ENCODE assay signal across 8 mouse cellular contexts in the genomic region with DNA sequence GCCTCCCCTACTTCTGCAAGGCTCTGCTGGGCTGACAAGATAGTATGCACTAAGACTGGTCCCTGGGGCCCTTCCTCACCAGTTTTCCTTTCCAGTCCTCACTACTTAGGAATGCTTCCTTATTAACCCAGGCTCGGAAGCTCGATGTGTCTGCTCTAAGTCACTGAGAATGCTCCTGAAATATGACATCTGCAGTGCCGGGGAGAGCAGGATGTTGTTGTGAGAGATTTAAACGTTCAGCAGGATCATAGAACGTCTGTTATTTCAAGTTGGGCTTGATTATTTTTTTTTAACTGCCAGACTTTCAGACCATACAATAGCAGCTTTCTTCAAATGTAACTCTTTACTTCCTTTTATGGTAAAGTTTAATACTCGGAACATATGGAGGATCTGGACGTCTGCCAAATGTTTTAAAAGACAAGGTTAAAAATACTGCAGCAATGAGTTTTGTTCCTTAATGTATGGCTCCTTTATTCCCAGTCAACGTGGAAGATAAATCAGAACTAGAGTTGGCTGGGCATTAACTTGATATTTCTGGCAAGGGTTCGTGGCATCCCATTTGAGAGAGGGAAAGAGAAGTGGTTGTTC.
DNase-seq lines count a peak whose midpoint lies in the region; ATAC-seq and TF ChIP-seq lines count a peak whose summit lies in the region.

No protein-coding gene starts in this region.

- H3K4me1 ChIP-seq in intestine, embryonic 14.5 days (replicated peaks; ENCODE audit: control insufficient read depth, insufficient read depth, low read length) = peaks cover 5% of the 10 kb centered on the region; the same call in 1 of the 2 replicates
- no peaks in the 10 kb centered on the region for H3K4me1 ChIP-seq in intestine, postnatal 0 days (replicated peaks; ENCODE audit: control insufficient read depth, insufficient read depth, low read length)
- H3K4me1 ChIP-seq in cortical plate, adult 2 months (ENCODE audit: control insufficient read depth, insufficient read depth, low read length) = peaks cover 3% of the 10 kb centered on the region
- no peaks in the 10 kb centered on the region for H3K4me1 ChIP-seq in hindbrain, embryonic 10.5 days (replicated peaks)
- H3K4me1 ChIP-seq in limb, embryonic 10.5 days = peaks cover 13% of the 10 kb centered on the region; the same call in 1 of the 2 replicates

- no peak overlapping the region for H3K4me3 ChIP-seq in intestine, embryonic 14.5 days (ENCODE audit: low read depth, low read length)
- no peak overlapping the region for H3K4me3 ChIP-seq in intestine, postnatal 0 days (ENCODE audit: low read depth, low read length)
- no peak overlapping the region for H3K4me3 ChIP-seq in cortical plate, adult 2 months (ENCODE audit: insufficient read depth, low read length)
- no peak overlapping the region for H3K4me3 ChIP-seq in hindbrain, embryonic 10.5 days
- H3K4me3 ChIP-seq in limb, embryonic 10.5 days = no peak overlapping the region

- H3K4me2 ChIP-seq in intestine, embryonic 14.5 days (ENCODE audit: low read length) = no peak overlapping the region
- H3K4me2 ChIP-seq in intestine, postnatal 0 days (replicated peaks; ENCODE audit: low read depth) = no peak overlapping the region

- H3K27ac ChIP-seq in intestine, embryonic 14.5 days (ENCODE audit: low read depth) = peak overlapping the region; percentile 90
- no peak overlapping the region for H3K27ac ChIP-seq in intestine, postnatal 0 days (ENCODE audit: low read depth, low read length)
- H3K27ac ChIP-seq in cortical plate, adult 2 months (ENCODE audit: insufficient read depth, low read length) = peak overlapping the region; percentile 12; the same call in 1 of the 2 replicates
- no peak overlapping the region for H3K27ac ChIP-seq in hindbrain, embryonic 10.5 days
- peak overlapping the region; percentile 73; the same call in 1 of the 2 replicates for H3K27ac ChIP-seq in limb, embryonic 10.5 days

- peak; percentile 74 for DNase-seq in intestine, embryonic 14.5 days (ENCODE audit: low spot score)
- DNase-seq in hindbrain, embryonic 10.5 days (ENCODE audit: low spot score) = peak; percentile 9
- DNase-seq in limb, embryonic 10.5 days (ENCODE audit: low spot score) = no peak
- DNase-seq in thymus, postnatal 0 days (ENCODE audit: low spot score) = no peak
- no peak for DNase-seq in gastrocnemius, adult 18-20 months (ENCODE audit: low spot score)
- DNase-seq in ovary, postnatal 36 days (ENCODE audit: low spot score) = no peak

- no peak for TF ChIP-seq CTCF in intestine, postnatal 0 days (IDR thresholded peaks at IDR 0.05; ENCODE audit: low read depth)
- no peak for TF ChIP-seq CTCF in cortical plate, adult 2 months (IDR thresholded peaks at IDR 0.05; ENCODE audit: extremely low read depth, insufficient read depth, low read length)

- peak; percentile 88 for ATAC-seq in intestine, embryonic 14.5 days (replicated peaks; ENCODE audit: low FRiP score, low TSS enrichment, low read depth)
- ATAC-seq in intestine, postnatal 0 days = no peak

- no peaks in the 10 kb centered on the region for H3K27me3 ChIP-seq in intestine, embryonic 14.5 days (replicated peaks; ENCODE audit: control insufficient read depth, insufficient read depth, low read length)
- H3K27me3 ChIP-seq in intestine, postnatal 0 days (replicated peaks; ENCODE audit: control insufficient read depth, insufficient read depth, low read length) = no peaks in the 10 kb centered on the region
- H3K27me3 ChIP-seq in hindbrain, embryonic 10.5 days (ENCODE audit: insufficient read depth, poor library complexity, severe bottlenecking) = no peaks in the 10 kb centered on the region
- H3K27me3 ChIP-seq in limb, embryonic 10.5 days (ENCODE audit: low read depth, poor library complexity, severe bottlenecking) = no peaks in the 10 kb centered on the region

- H3K9me3 ChIP-seq in intestine, embryonic 14.5 days (ENCODE audit: control insufficient read depth, low read length) = no peaks in the 10 kb centered on the region
- H3K9me3 ChIP-seq in intestine, postnatal 0 days (ENCODE audit: control insufficient read depth) = no peaks in the 10 kb centered on the region
- no peaks in the 10 kb centered on the region for H3K9me3 ChIP-seq in hindbrain, embryonic 10.5 days
- H3K9me3 ChIP-seq in limb, embryonic 10.5 days (replicated peaks) = no peaks in the 10 kb centered on the region

- no peak overlapping the region for H3K9ac ChIP-seq in intestine, embryonic 14.5 days (ENCODE audit: low read length)
- no peak overlapping the region for H3K9ac ChIP-seq in intestine, postnatal 0 days (ENCODE audit: low read depth, low read length)

- no peak for TF ChIP-seq POLR2A in cortical plate, adult 2 months (IDR thresholded peaks at IDR 0.05; ENCODE audit: extremely low read depth, insufficient read depth, low read length)

- no peaks in the 10 kb centered on the region for H3K36me3 ChIP-seq in intestine, embryonic 14.5 days (ENCODE audit: control insufficient read depth, insufficient read depth, low read length)
- no peaks in the 10 kb centered on the region for H3K36me3 ChIP-seq in intestine, postnatal 0 days (ENCODE audit: control insufficient read depth, insufficient read depth)
- H3K36me3 ChIP-seq in hindbrain, embryonic 10.5 days = no peaks in the 10 kb centered on the region
- H3K36me3 ChIP-seq in limb, embryonic 10.5 days = no peaks in the 10 kb centered on the region

- 13% methylated on average over 9 of the region's 9 CpGs for WGBS in intestine, embryonic 14.5 days
- WGBS in intestine, postnatal 0 days = 29% methylated on average over 9 of the region's 9 CpGs
- WGBS in hindbrain, embryonic 10.5 days = 61% methylated on average over 9 of the region's 9 CpGs
- 64% methylated on average over 9 of the region's 9 CpGs for WGBS in limb, embryonic 10.5 days

Comparison
In these comparisons a context has a peak if more than half of its experiments do, and no peak if none do; other contexts are left out.
1. H3K27ac ChIP-seq: peak in intestine, embryonic 14.5 days (single experiment), cortical plate, adult 2 months (single experiment) and limb, embryonic 10.5 days (single experiment); none in intestine, postnatal 0 days (single experiment) and hindbrain, embryonic 10.5 days (single experiment).
2. DNase-seq: peak in intestine, embryonic 14.5 days (single experiment) and hindbrain, embryonic 10.5 days (single experiment); none in limb, embryonic 10.5 days (single experiment), thymus, postnatal 0 days (single experiment), gastrocnemius, adult 18-20 months (single experiment) and ovary, postnatal 36 days (single experiment).